Mouse (Mus musculus): Measurements from ENCODE around the gene Ndufa6. TPM values are rescaled to one million over a fixed set of nuclear protein-coding genes. Genes with fewer than 3 reads are reported as not detected.

Ndufa6 gene
- polyA plus RNA-seq, 1 experiment from 2014 or later, result 403 TPM

DNA sequence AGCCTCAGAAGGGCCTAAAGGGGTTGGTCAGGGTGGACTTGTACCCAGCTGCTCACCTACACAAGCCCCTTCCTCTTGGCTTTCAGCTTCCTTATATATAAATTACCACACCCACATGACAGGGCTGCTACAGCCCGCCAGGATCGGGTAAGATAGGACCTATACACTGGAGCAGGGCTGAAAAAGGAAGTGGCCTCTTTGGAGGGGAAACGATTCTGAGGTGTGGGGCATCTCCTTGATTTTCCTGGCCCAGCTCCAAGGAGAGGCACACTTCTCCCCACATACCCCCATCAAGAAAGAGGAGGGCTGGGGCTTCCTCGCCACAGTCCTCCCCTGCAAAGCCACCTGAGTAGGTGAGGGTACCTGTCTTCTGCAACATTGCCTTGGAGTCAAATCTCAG is 16.2 kb downstream of the Ndufa6 start:
- WGBS, result 19% methylated on average over 4 of the region's 4 CpGs
- H3K27ac ChIP-seq (ENCODE audit: low read length), result no peak overlapping the region; the same call in 1 of the 2 replicates

DNA sequence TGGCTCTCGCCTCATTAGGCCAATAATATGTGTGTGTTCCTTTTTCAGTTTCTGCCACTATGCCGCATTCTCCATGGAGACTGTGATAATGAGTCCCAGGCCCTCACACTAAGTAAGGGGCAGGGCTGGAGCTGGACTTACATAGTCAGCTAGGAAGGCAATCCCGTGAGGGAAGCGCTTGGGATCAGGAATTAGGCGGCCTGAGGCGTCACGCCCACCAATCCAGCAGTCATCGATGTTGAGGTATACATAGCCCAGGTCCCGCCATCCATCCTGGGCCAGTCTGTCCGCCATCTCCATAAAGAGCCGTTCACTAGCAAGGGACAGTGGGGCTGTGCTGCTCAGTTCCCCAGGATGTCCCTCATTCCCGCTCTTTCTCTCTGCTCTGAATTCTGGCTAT is 17.5 kb downstream of the Ndufa6 start:
- H3K4me2 ChIP-seq (replicated peaks; ENCODE audit: low read depth, low read length), result no peak overlapping the region
- no peak overlapping the region for H3K9ac ChIP-seq (replicated peaks; ENCODE audit: low read depth, low read length)
- H3K36me3 ChIP-seq (ENCODE audit: control insufficient read depth, insufficient read depth, low read length), result peaks cover 20% of the 10 kb centered on the region
- peaks cover 24% of the 10 kb centered on the region for H3K4me1 ChIP-seq (ENCODE audit: control insufficient read depth, insufficient read depth, low read length)
- no peaks in the 10 kb centered on the region for H3K27me3 ChIP-seq (ENCODE audit: control insufficient read depth, insufficient read depth, low read length)
- H3K9me3 ChIP-seq (ENCODE audit: control insufficient read depth, low read depth, low read length), result no peaks in the 10 kb centered on the region
- no peak overlapping the region for H3K4me3 ChIP-seq (ENCODE audit: low read depth, low read length)
- 87% methylated on average over 12 of the region's 12 CpGs for WGBS
- no peak overlapping the region for H3K27ac ChIP-seq (ENCODE audit: low read length)
- no peak for ATAC-seq (ENCODE audit: insufficient number of reproducible peaks, insufficient read depth, low FRiP score, low read depth)

More for the DNA sequence above, 16.2 kb downstream of the Ndufa6 start:
- Histone ChIP-seq H3K27me3 (ENCODE audit: control insufficient read depth, insufficient read depth, low read length) (no peaks in the 10 kb centered on the region), H3K9me3 (ENCODE audit: control insufficient read depth, low read depth, low read length) (no peaks in the 10 kb centered on the region), H3K4me1 (ENCODE audit: control insufficient read depth, insufficient read depth, low read length) (peaks cover 30% of the 10 kb centered on the region), H3K9ac (replicated peaks; ENCODE audit: low read depth, low read length) (peak overlapping the region; percentile 49), H3K36me3 (ENCODE audit: control insufficient read depth, insufficient read depth, low read length) (peaks cover 16% of the 10 kb centered on the region), H3K4me3 (ENCODE audit: low read depth, low read length) (peak overlapping the region; percentile 49), H3K4me2 (replicated peaks; ENCODE audit: low read depth, low read length) (peak overlapping the region; percentile 83)
- no peak for ATAC-seq (ENCODE audit: insufficient number of reproducible peaks, insufficient read depth, low FRiP score, low read depth)

DNA sequence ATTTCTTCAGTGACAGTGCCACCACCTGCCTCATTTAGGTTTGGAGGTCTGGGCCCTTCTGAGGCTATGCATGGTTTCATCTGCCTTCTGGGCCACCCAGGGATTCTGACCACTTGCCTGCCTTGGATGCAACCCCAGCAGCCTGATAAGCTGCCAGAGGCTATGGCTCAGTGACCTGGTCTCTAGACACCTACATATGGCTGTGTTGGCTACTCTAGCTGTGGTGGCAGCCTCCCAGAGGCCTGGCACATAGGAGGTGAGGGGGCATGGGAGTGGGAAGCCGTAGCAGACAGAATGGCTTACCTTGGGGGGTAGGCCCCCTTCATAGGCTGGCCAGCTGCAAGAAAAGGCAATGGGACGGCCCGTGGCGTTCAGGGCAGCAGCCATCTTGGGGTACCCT is 18.9 kb downstream of the Ndufa6 start:
- no peaks in the 10 kb centered on the region for H3K27me3 ChIP-seq (ENCODE audit: control insufficient read depth, insufficient read depth, low read length)
- peaks cover 28% of the 10 kb centered on the region for H3K36me3 ChIP-seq (ENCODE audit: control insufficient read depth, insufficient read depth, low read length)
- no peak overlapping the region for H3K9ac ChIP-seq (replicated peaks; ENCODE audit: low read depth, low read length)
- no peak overlapping the region for H3K4me2 ChIP-seq (replicated peaks; ENCODE audit: low read depth, low read length)
- no peak overlapping the region for H3K27ac ChIP-seq (ENCODE audit: low read length)
- ATAC-seq (ENCODE audit: insufficient number of reproducible peaks, insufficient read depth, low FRiP score, low read depth), result no peak
- WGBS, result 96% methylated on average over 4 of the region's 4 CpGs
- H3K4me3 ChIP-seq (ENCODE audit: low read depth, low read length), result no peak overlapping the region
- no peaks in the 10 kb centered on the region for H3K9me3 ChIP-seq (ENCODE audit: control insufficient read depth, low read depth, low read length)
- peaks cover 12% of the 10 kb centered on the region for H3K4me1 ChIP-seq (ENCODE audit: control insufficient read depth, insufficient read depth, low read length)

DNA sequence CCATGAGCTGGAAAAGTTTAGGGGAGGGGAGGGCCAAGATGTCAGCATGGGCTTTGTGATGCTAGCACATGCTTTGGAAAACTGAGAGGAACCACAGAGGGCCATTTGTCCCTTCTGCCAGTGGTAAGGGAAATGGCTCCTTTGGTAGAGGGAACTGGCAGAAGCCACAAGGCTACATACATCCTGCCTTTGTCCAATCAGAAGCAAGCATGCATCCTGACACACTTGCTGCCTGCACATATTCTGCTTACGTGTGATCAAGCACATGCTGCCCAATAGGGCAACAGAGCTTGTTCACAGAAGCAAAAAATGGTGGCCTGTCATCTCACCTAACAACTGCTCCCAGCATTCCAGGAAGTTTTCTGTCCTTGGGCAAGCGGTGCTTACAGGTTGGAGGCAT is 28.7 kb downstream of the Ndufa6 start:
- Histone ChIP-seq H3K9me3 (ENCODE audit: control insufficient read depth, low read depth, low read length) (no peaks in the 10 kb centered on the region), H3K9ac (replicated peaks; ENCODE audit: low read depth, low read length) (no peak overlapping the region), H3K27me3 (ENCODE audit: control insufficient read depth, insufficient read depth, low read length) (no peaks in the 10 kb centered on the region), H3K4me1 (ENCODE audit: control insufficient read depth, insufficient read depth, low read length) (no peaks in the 10 kb centered on the region), H3K36me3 (ENCODE audit: control insufficient read depth, insufficient read depth, low read length) (peaks cover 16% of the 10 kb centered on the region), H3K27ac (ENCODE audit: low read length) (no peak overlapping the region), H3K4me3 (ENCODE audit: low read depth, low read length) (no peak overlapping the region), H3K4me2 (replicated peaks; ENCODE audit: low read depth, low read length) (no peak overlapping the region)
- ATAC-seq (ENCODE audit: insufficient number of reproducible peaks, insufficient read depth, low FRiP score, low read depth), result no peak
- 65% methylated on average over 2 of the region's 2 CpGs for WGBS

DNA sequence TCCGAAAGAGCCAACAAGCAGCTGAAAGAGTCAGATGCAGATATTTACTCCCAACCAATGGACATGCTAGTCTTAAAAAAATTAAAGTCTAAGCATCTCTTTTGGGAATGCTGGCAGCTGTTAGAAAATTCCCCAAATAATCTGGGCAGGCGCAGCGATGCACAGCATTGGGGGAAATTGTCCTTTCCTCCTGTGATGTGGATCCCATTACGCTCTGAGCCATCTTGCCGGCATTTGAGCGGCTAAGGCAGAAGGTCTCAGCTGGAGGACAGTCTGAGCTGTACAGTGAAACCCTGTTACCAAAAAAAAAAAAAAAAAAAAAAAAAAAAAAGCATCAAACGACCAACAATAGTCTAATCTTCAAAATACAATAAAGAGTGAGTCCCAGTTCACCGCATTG is 31.9 kb downstream of the Ndufa6 start:
- no peaks in the 10 kb centered on the region for H3K4me1 ChIP-seq (ENCODE audit: control insufficient read depth, insufficient read depth, low read length)
- ATAC-seq (ENCODE audit: insufficient number of reproducible peaks, insufficient read depth, low FRiP score, low read depth), result no peak
- H3K27ac ChIP-seq (ENCODE audit: low read length), result no peak overlapping the region
- H3K27me3 ChIP-seq (ENCODE audit: control insufficient read depth, insufficient read depth, low read length), result no peaks in the 10 kb centered on the region
- H3K36me3 ChIP-seq (ENCODE audit: control insufficient read depth, insufficient read depth, low read length), result no peaks in the 10 kb centered on the region
- H3K4me3 ChIP-seq (ENCODE audit: low read depth, low read length), result no peak overlapping the region
- no peak overlapping the region for H3K4me2 ChIP-seq (replicated peaks; ENCODE audit: low read depth, low read length)
- H3K9ac ChIP-seq (replicated peaks; ENCODE audit: low read depth, low read length), result no peak overlapping the region
- no peaks in the 10 kb centered on the region for H3K9me3 ChIP-seq (ENCODE audit: control insufficient read depth, low read depth, low read length)
- whole genome bisulfite sequencing, result 70% methylated on average over 8 of the region's 8 CpGs

DNA sequence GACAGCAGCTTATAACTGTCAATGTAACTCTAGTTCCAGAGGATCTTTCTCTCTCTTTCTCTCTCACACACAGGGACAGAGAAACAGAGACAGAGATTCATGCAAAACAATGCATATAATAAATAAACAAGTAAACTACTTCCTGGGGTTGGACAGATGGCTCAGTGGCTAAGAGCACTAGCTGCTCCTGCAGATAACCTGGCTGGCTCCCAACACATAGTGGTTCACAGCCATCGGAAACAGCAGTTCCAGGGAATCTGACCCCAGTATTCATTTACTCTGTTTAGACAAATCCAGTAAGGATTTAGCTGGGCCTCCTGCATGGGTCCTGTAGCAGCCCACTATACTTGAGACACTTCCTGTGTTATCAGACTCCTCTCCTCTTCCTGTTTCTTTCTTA is 34.5 kb downstream of the Ndufa6 start:
- Histone ChIP-seq H3K4me3 (ENCODE audit: low read depth, low read length) (no peak overlapping the region), H3K4me1 (ENCODE audit: control insufficient read depth, insufficient read depth, low read length) (no peaks in the 10 kb centered on the region), H3K36me3 (ENCODE audit: control insufficient read depth, insufficient read depth, low read length) (no peaks in the 10 kb centered on the region), H3K27ac (ENCODE audit: low read length) (no peak overlapping the region), H3K9me3 (ENCODE audit: control insufficient read depth, low read depth, low read length) (no peaks in the 10 kb centered on the region), H3K4me2 (replicated peaks; ENCODE audit: low read depth, low read length) (no peak overlapping the region), H3K27me3 (ENCODE audit: control insufficient read depth, insufficient read depth, low read length) (no peaks in the 10 kb centered on the region), H3K9ac (replicated peaks; ENCODE audit: low read depth, low read length) (no peak overlapping the region)
- ATAC-seq (ENCODE audit: insufficient number of reproducible peaks, insufficient read depth, low FRiP score, low read depth), result no peak
- 45% methylated on average over 1 of the region's 1 CpGs for WGBS

DNA sequence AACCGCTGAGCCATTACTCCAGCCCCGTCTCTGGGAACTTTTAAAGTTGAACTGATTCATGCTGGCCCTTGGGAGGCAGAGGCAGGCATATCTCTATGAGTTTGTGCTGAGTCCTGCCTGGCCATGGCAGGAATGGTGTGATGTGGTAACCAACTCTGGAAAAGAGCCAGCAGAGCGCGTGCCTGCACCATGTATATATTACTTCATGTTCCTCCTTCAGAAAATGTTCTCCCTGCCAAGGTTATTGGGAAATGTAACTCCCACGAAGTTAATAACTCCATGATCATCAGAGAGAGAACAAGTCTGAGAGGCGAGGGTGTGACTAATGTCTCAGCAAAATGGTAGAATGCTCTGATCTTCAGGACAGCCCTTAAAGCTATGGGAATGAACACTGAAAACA is 36.3 kb downstream of the Ndufa6 start:
- ATAC-seq (ENCODE audit: insufficient number of reproducible peaks, insufficient read depth, low FRiP score, low read depth), result no peak
- H3K27ac ChIP-seq (ENCODE audit: low read length), result no peak overlapping the region
- no peaks in the 10 kb centered on the region for H3K9me3 ChIP-seq (ENCODE audit: control insufficient read depth, low read depth, low read length)
- H3K4me2 ChIP-seq (replicated peaks; ENCODE audit: low read depth, low read length), result no peak overlapping the region
- no peak overlapping the region for H3K9ac ChIP-seq (replicated peaks; ENCODE audit: low read depth, low read length)
- no peaks in the 10 kb centered on the region for H3K27me3 ChIP-seq (ENCODE audit: control insufficient read depth, insufficient read depth, low read length)
- no peaks in the 10 kb centered on the region for H3K4me1 ChIP-seq (ENCODE audit: control insufficient read depth, insufficient read depth, low read length)
- no peaks in the 10 kb centered on the region for H3K36me3 ChIP-seq (ENCODE audit: control insufficient read depth, insufficient read depth, low read length)
- no peak overlapping the region for H3K4me3 ChIP-seq (ENCODE audit: low read depth, low read length)
- 86% methylated on average over 6 of the region's 6 CpGs for WGBS

DNA sequence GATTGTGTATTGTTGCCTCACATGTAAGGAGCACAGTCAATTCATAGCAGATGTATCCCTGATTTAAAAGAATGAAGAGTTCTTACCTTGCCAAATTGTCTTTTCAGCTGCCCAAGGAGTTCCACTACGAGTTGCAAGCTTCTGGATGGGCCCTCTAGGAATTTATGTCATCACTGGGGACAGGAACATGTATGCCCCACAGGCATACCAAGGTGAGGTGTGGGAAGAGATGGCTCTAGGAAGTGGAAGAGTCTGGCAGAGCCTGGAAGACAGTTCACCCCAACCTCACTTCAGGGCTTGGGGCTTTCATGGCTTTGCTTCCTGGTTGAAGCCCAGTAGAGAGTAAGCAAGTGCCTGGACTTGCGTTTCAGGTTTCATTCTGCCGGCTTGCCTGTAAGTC is 45.7 kb downstream of the Ndufa6 start:
- 67% methylated on average over 3 of the region's 3 CpGs for WGBS

DNA sequence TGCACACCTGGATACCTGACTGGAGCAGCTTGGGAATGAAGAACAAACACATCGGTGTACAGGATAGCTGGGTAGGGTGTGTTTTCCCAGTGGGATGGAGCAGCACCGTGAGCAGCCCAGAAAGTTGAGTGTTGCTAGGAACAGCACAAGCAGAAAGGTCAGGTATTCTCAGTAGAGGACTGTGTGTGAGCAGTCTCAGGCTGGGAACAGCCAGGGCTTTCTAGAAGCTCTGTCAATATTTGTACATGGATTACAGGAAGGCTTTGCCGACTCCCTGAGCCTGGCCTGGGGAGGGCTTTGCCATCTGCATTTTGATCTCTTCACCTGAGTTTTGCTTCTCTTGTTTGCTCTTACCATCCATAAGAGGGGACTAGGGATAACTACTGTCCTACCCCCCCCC is 47.0 kb downstream of the Ndufa6 start:
- H3K4me2 ChIP-seq (replicated peaks; ENCODE audit: low read depth, low read length), result no peak overlapping the region
- H3K27ac ChIP-seq (ENCODE audit: low read length), result 0 out of 2 replicates have a peak overlapping the region, but pooled peaks have one; percentile 6
- H3K9ac ChIP-seq (replicated peaks; ENCODE audit: low read depth, low read length), result no peak overlapping the region
- no peaks in the 10 kb centered on the region for H3K4me1 ChIP-seq (ENCODE audit: control insufficient read depth, insufficient read depth, low read length)
- no peaks in the 10 kb centered on the region for H3K9me3 ChIP-seq (ENCODE audit: control insufficient read depth, low read depth, low read length)
- no peaks in the 10 kb centered on the region for H3K27me3 ChIP-seq (ENCODE audit: control insufficient read depth, insufficient read depth, low read length)
- ATAC-seq (ENCODE audit: insufficient number of reproducible peaks, insufficient read depth, low FRiP score, low read depth), result peak; percentile 94
- no peak overlapping the region for H3K4me3 ChIP-seq (ENCODE audit: low read depth, low read length)
- H3K36me3 ChIP-seq (ENCODE audit: control insufficient read depth, insufficient read depth, low read length), result no peaks in the 10 kb centered on the region
- WGBS, result 58% methylated on average over 3 of the region's 3 CpGs

More for the DNA sequence above, 45.7 kb downstream of the Ndufa6 start:
- no peaks in the 10 kb centered on the region for H3K27me3 ChIP-seq (ENCODE audit: control insufficient read depth, insufficient read depth, low read length)
- H3K9me3 ChIP-seq (ENCODE audit: control insufficient read depth, low read depth, low read length), result no peaks in the 10 kb centered on the region
- ATAC-seq (ENCODE audit: insufficient number of reproducible peaks, insufficient read depth, low FRiP score, low read depth), result no peak
- no peaks in the 10 kb centered on the region for H3K4me1 ChIP-seq (ENCODE audit: control insufficient read depth, insufficient read depth, low read length)
- no peak overlapping the region for H3K4me2 ChIP-seq (replicated peaks; ENCODE audit: low read depth, low read length)
- H3K9ac ChIP-seq (replicated peaks; ENCODE audit: low read depth, low read length), result no peak overlapping the region
- H3K36me3 ChIP-seq (ENCODE audit: control insufficient read depth, insufficient read depth, low read length), result no peaks in the 10 kb centered on the region
- no peak overlapping the region for H3K27ac ChIP-seq (ENCODE audit: low read length)
- H3K4me3 ChIP-seq (ENCODE audit: low read depth, low read length), result no peak overlapping the region
